Mouse (Mus musculus) megakaryocyte, embryonic 14.5 days (primary cell): ENCODE results near the gene Fut1.

Source experiments
- FLI1 ChIP-seq: IDR thresholded peaks from 2 replicates; pipeline ENCODE4 v1.6.1; 2012; ENCODE audit warnings: low read length, inconsistent platforms, mixed read lengths
- GATA1 ChIP-seq: IDR thresholded peaks from 3 replicates; pipeline ENCODE4 v1.6.1; 2012; ENCODE audit warnings: mixed read lengths, low read length, inconsistent platforms, borderline replicate concordance

DNA sequence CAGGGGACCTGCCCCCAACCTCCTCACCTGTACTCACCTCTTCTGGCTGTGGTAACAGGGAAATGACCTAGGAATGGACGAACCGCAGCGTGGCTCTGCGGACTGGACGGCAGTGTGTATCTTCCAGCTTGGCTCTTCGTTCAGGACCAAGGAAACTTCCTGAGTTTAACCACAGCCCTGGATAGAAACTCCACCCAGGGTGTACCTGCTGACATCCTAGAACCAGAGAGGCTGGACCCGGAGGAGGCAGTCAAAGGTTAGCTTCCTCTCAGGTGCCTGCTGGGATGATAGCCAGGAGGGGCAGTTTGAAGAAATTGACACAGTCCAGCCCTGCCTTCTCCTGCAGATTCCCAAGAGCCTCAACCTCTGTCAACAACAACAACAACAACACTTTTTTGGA lies 49.1 kb downstream of the Fut1 start, which contains the start of gene Fut2:
- TF ChIP-seq GATA1 = no peak
- TF ChIP-seq FLI1 = no peak
